Mouse (Mus musculus): ENCODE data around the gene Stra6. TPM values are rescaled to one million over a fixed set of nuclear protein-coding genes. Genes with fewer than 3 reads are reported as not detected.

Gene Stra6
- total RNA-seq, 1 experiment = 4.5 TPM

GRCm38 (mm10) chr9:58084586-58084985 is 21.0 kb downstream of the Stra6 start:
- Histone ChIP-seq H3K9me3 (ENCODE audit: control insufficient read depth, insufficient read depth, low read depth, low read length) (no peaks in the 10 kb centered on the region), H3K4me3 (ENCODE audit: insufficient read depth in 1 of 2, low read depth in 1 of 2, low read length in 2 of 2, poor library complexity in 1 of 2, severe bottlenecking in 1 of 2) (no peak overlapping the region; a peak in 1 of 4 replicates), H3K36me3 (ENCODE audit: control insufficient read depth, insufficient read depth, low read length, poor library complexity, severe bottlenecking) (no peaks in the 10 kb centered on the region), H3K4me1 (ENCODE audit: control insufficient read depth in 2 of 2, insufficient read depth in 2 of 2, low read length in 2 of 2, poor library complexity in 1 of 2) (peaks cover 14 to 27% of the 10 kb centered on the region in 2 experiments), H3K9ac (ENCODE audit: insufficient read depth, low read depth, low read length, poor library complexity, severe bottlenecking) (no peak overlapping the region; the same call in 1 of the 2 replicates), H3K27ac (ENCODE audit: insufficient read depth, low read depth, low read length, poor library complexity, severe bottlenecking) (no peak overlapping the region)
- DNase-seq (ENCODE audit: low read depth, low spot score) = no peak
- TF ChIP-seq HCFC1 (IDR thresholded peaks at IDR 0.05; ENCODE audit: borderline replicate concordance, insufficient read depth, low read length) (no peak), ZC3H11A (IDR thresholded peaks at IDR 0.05; ENCODE audit: borderline replicate concordance, low read depth, low read length) (no peak), ZNF384 (IDR thresholded peaks at IDR 0.05; ENCODE audit: low read depth, low read length) (no peak), MAFK (IDR thresholded peaks at IDR 0.05; ENCODE audit: insufficient read depth, low read depth, low read length) (no peak), CHD2 (IDR thresholded peaks at IDR 0.05; ENCODE audit: low read depth, low read length) (no peak)
- in situ Hi-C loops (cut with MboI; ENCODE audit: low sequenced_read_pairs in 2 of 2, unreplicated experiment in 2 of 2) = no loop called here

GRCm38 (mm10) chr9:58085074-58085473 is 21.5 kb downstream of the Stra6 start:
- Histone ChIP-seq H3K4me1 (ENCODE audit: control insufficient read depth in 2 of 2, insufficient read depth in 2 of 2, low read length in 2 of 2, poor library complexity in 1 of 2) (peaks cover 14 to 27% of the 10 kb centered on the region in 2 experiments), H3K27ac (ENCODE audit: insufficient read depth, low read depth, low read length, poor library complexity, severe bottlenecking) (no peak overlapping the region; the same call in 1 of the 2 replicates), H3K36me3 (ENCODE audit: control insufficient read depth, insufficient read depth, low read length, poor library complexity, severe bottlenecking) (no peaks in the 10 kb centered on the region), H3K9me3 (ENCODE audit: control insufficient read depth, insufficient read depth, low read depth, low read length) (no peaks in the 10 kb centered on the region), H3K9ac (ENCODE audit: insufficient read depth, low read depth, low read length, poor library complexity, severe bottlenecking) (no peak overlapping the region), H3K4me3 (ENCODE audit: insufficient read depth in 1 of 2, low read depth in 1 of 2, low read length in 2 of 2, poor library complexity in 1 of 2, severe bottlenecking in 1 of 2) (no peak overlapping the region; a peak in 1 of 4 replicates)
- DNase-seq (ENCODE audit: low read depth, low spot score) = no peak
- TF ChIP-seq CHD2 (IDR thresholded peaks at IDR 0.05; ENCODE audit: low read depth, low read length) (no peak), ZC3H11A (IDR thresholded peaks at IDR 0.05; ENCODE audit: borderline replicate concordance, low read depth, low read length) (no peak), ZNF384 (IDR thresholded peaks at IDR 0.05; ENCODE audit: low read depth, low read length) (no peak), MAFK (IDR thresholded peaks at IDR 0.05; ENCODE audit: insufficient read depth, low read depth, low read length) (no peak), HCFC1 (IDR thresholded peaks at IDR 0.05; ENCODE audit: borderline replicate concordance, insufficient read depth, low read length) (no peak)
- in situ Hi-C loops (cut with MboI; ENCODE audit: low sequenced_read_pairs in 2 of 2, unreplicated experiment in 2 of 2) = no loop called here

- no peak for DNase-seq (ENCODE audit: low read depth, low spot score)
- Histone ChIP-seq H3K27ac (ENCODE audit: insufficient read depth, low read depth, low read length, poor library complexity, severe bottlenecking) (no peak overlapping the region), H3K4me3 (ENCODE audit: insufficient read depth in 1 of 2, low read depth in 1 of 2, low read length in 2 of 2, poor library complexity in 1 of 2, severe bottlenecking in 1 of 2) (no peak overlapping the region), H3K36me3 (ENCODE audit: control insufficient read depth, insufficient read depth, low read length, poor library complexity, severe bottlenecking) (no peaks in the 10 kb centered on the region), H3K9ac (ENCODE audit: insufficient read depth, low read depth, low read length, poor library complexity, severe bottlenecking) (no peak overlapping the region), H3K9me3 (ENCODE audit: control insufficient read depth, insufficient read depth, low read depth, low read length) (no peaks in the 10 kb centered on the region), H3K4me1 (ENCODE audit: control insufficient read depth in 2 of 2, insufficient read depth in 2 of 2, low read length in 2 of 2, poor library complexity in 1 of 2) (peaks cover 14 to 27% of the 10 kb centered on the region in 2 experiments)
- TF ChIP-seq HCFC1 (IDR thresholded peaks at IDR 0.05; ENCODE audit: borderline replicate concordance, insufficient read depth, low read length) (no peak), ZNF384 (IDR thresholded peaks at IDR 0.05; ENCODE audit: low read depth, low read length) (no peak), MAFK (IDR thresholded peaks at IDR 0.05; ENCODE audit: insufficient read depth, low read depth, low read length) (no peak), CHD2 (IDR thresholded peaks at IDR 0.05; ENCODE audit: low read depth, low read length) (no peak), ZC3H11A (IDR thresholded peaks at IDR 0.05; ENCODE audit: borderline replicate concordance, low read depth, low read length) (no peak)
- in situ Hi-C loops (cut with MboI; ENCODE audit: low sequenced_read_pairs in 2 of 2, unreplicated experiment in 2 of 2) = no loop called here
Observed at GRCm38 (mm10) chr9:58086203-58086602, 22.6 kb downstream of the Stra6 start.

GRCm38 (mm10) chr9:58086861-58087260 is 23.3 kb downstream of the Stra6 start:
- Histone ChIP-seq H3K27ac (ENCODE audit: insufficient read depth, low read depth, low read length, poor library complexity, severe bottlenecking) (no peak overlapping the region), H3K36me3 (ENCODE audit: control insufficient read depth, insufficient read depth, low read length, poor library complexity, severe bottlenecking) (no peaks in the 10 kb centered on the region), H3K9ac (ENCODE audit: insufficient read depth, low read depth, low read length, poor library complexity, severe bottlenecking) (no peak overlapping the region), H3K9me3 (ENCODE audit: control insufficient read depth, insufficient read depth, low read depth, low read length) (no peaks in the 10 kb centered on the region), H3K4me1 (ENCODE audit: control insufficient read depth in 2 of 2, insufficient read depth in 2 of 2, low read length in 2 of 2, poor library complexity in 1 of 2) (peaks cover 14 to 27% of the 10 kb centered on the region in 2 experiments), H3K4me3 (ENCODE audit: insufficient read depth in 1 of 2, low read depth in 1 of 2, low read length in 2 of 2, poor library complexity in 1 of 2, severe bottlenecking in 1 of 2) (no peak overlapping the region)
- TF ChIP-seq MAFK (IDR thresholded peaks at IDR 0.05; ENCODE audit: insufficient read depth, low read depth, low read length) = no peak
- no peak for TF ChIP-seq ZNF384 (IDR thresholded peaks at IDR 0.05; ENCODE audit: low read depth, low read length)
- TF ChIP-seq HCFC1 (IDR thresholded peaks at IDR 0.05; ENCODE audit: borderline replicate concordance, insufficient read depth, low read length) = no peak
- TF ChIP-seq ZC3H11A (IDR thresholded peaks at IDR 0.05; ENCODE audit: borderline replicate concordance, low read depth, low read length) = no peak
- in situ Hi-C loops (cut with MboI; ENCODE audit: low sequenced_read_pairs in 2 of 2, unreplicated experiment in 2 of 2) = no loop called here
- no peak for DNase-seq (ENCODE audit: low read depth, low spot score)

Measured in ES-E14 (cell line).